Mouse (Mus musculus): ENCODE results near the gene Tob1.
A peak's percentile ranks its signal among the peaks of the same experiment; 100 is the strongest.

The Tob1 gene

GRCm38 (mm10) chr11:94198405-94199146, 12.7 kb upstream of the Tob1 start:
- DNase-seq (ENCODE audit: low spot score): no peak

DNA sequence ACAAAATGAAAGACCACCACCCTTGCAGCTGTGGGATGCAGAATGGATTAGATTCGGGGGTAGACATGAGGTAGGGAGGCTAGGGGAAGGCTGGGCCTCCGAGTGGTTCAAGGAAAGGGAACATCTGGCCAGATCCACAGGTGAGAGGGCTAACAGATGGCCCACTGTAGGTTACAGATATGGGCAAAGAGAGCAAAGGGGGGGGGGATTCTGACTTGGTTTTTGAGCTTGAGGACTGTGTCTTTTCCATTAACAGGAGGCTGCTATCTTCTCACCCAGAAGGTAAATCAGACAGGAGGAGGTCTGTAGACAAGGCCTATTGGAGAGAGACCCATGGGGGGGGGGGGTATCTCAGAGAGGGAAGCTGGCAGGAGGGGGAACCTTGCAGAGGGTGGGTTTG, 11.5 kb upstream of the Tob1 start:
- no peak for DNase-seq (ENCODE audit: low spot score)

GRCm38 (mm10) chr11:94200422-94200821, 10.8 kb upstream of the Tob1 start:
- no peak for DNase-seq (ENCODE audit: low spot score)

DNA sequence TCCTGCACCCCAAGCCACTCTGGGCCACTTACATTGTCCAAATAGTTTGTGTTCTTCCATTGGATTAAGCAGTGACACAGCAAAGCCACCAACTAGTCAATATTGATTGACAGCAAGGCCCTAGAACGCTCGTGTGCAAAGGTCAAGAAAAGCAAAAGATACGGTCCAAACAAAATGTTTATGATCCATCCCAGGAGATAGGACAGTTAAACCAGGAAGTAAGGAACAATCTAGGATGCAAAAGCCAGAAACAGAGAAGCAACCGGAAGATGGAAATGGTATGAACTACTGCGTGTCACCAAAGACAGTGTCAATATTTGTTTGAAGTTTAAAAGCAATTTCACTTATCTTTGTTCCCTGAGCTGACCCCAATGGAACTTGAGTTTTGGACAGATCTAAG, 9.1 kb upstream of the Tob1 start:
- DNase-seq (ENCODE audit: low spot score): no peak

DNA sequence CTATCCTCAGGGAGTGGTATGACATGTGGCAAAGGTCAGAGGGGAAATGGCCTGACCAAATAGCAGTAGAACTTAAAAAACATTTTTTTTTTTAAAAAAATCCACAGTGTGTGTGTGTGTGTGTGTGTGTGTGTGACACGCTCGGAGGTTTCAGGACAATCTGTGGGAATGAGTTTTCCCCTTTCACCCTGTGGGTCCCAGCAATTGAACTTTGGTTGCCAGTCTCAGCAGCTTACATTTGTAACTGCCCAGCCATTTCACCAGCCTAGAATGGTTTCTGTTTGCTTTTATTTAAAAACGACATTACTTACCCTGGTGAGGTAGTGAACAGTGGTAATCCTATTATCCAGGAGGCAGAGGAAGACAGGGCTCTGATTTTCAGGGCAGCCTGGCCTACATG, 8.2 kb upstream of the Tob1 start:
- DNase-seq (ENCODE audit: low spot score): no peak

DNA sequence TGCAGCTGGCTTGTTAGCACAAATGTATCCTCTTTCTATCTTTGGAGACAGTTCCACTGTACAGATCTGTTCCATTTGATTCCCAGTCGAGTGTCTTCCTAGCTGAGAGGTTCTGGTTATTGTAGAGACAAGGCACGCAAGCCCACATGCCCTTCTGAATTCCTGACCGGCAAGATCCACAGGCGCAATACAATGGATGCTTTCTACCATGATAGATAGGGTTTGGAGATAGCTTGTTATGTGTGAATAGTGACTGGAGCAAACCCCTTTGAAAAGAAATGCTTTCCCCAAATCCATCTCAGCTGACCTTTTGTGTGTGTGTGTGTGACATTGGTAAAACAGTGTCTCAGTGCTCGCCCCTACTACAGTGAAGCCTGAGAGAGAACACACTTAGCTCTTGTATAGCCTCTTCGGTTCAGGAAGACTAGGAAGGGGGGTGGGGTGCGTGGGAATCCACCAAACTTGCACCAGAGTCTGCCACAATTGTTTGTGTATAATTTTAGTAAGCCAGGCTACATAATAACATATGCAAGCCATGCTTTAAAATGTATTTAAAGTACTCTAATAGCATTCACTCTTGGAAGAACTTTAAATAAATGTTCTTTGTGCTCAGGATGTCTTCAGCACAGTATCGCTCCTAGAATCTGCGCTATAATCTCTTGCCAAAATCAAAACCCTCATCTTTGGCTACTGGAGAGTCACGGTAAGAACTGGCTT, 4.7 kb upstream of the Tob1 start:
- no peak for DNase-seq (ENCODE audit: low spot score)

DNA sequence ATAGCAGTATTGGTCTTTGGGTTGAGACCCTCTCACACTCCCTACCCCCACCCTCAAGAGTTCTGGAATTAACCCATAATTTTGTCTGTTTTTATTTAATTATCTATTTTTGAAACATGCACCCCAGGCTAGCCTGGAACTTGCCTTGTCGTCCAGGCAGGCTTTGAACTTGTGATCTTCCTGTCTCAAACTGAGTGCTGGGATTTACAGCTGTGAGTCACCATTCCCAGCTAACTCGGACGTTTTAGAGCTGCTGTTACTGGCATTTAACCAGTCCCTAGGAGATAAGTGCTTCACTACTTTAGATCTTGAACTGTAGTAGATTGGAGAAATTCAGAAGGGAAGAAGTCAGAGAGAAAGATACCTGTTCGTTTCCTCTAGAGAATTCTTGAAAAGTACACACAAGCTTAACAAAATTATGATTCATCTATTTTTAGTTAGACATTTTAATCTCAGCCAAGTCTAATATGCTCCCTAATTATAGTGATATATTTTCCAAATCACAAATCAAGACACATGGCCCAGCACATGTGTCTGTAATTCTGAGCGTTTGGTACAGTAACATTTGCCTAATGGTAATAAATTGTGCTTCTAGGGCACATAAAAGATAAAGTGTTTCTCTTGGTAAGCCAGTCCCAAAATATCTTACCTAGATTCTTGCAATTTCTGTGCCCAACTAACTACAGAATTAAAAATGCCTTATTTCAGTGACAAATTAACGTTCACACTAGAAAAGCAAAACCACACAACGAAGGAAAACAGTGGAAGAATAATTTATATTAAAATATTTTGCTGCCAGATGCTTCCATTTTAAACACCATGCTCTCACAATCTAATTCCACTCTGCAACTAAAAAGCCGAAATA, 2.2 kb upstream of the Tob1 start:
- DNase-seq (ENCODE audit: low spot score): no peak

- DNase-seq (ENCODE audit: low spot score): no peak
Observed at GRCm38 (mm10) chr11:94209695-94210131, 1.5 kb upstream of the Tob1 start.

- peak; percentile 73 for DNase-seq (ENCODE audit: low spot score)
Observed at GRCm38 (mm10) chr11:94210191-94211086, 815 bp upstream of the Tob1 start.

GRCm38 (mm10) chr11:94211651-94212488, 616 bp downstream of the Tob1 start:
- DNase-seq (ENCODE audit: low spot score): peak; percentile 61

- DNase-seq (ENCODE audit: low spot score): no peak
Observed at GRCm38 (mm10) chr11:94212489-94212836, 1.2 kb downstream of the Tob1 start.

GRCm38 (mm10) chr11:94212997-94213396, 1.7 kb downstream of the Tob1 start:
- no peak for DNase-seq (ENCODE audit: low spot score)

DNA sequence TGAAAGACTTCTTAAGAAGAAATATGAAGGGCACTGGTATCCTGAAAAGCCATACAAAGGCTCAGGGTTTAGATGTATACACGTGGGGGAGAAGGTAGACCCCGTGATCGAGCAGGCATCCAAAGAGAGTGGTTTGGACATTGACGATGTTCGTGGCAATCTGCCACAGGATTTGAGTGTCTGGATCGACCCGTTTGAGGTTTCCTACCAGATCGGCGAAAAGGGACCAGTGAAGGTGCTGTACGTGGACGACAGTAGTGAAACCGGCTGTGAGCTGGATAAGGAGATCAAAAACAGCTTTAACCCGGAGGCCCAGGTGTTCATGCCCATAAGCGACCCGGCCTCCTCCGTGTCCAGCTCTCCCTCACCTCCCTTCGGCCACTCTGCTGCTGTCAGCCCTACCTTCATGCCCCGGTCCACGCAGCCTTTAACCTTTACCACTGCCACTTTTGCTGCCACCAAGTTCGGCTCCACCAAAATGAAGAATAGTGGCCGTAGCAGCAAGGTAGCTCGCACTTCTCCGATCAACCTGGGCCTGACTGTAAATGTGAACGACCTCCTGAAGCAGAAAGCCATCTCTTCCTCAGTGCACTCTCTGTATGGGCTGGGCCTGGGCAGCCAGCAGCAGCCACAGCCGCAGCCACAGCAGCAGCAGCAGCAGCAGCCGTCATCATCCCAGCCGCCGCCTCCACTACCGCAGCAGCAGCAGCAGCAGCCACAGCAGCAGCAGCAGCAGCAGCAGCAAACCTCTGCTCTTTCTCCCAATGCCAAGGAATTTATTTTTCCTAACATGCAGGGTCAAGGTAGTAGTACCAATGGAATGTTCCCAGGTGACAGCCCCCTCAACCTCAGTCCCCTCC, 2.7 kb downstream of the Tob1 start:
- no peak for DNase-seq (ENCODE audit: low spot score)

GRCm38 (mm10) chr11:94215581-94215980, 4.3 kb downstream of the Tob1 start:
- DNase-seq (ENCODE audit: low spot score): no peak

DNA sequence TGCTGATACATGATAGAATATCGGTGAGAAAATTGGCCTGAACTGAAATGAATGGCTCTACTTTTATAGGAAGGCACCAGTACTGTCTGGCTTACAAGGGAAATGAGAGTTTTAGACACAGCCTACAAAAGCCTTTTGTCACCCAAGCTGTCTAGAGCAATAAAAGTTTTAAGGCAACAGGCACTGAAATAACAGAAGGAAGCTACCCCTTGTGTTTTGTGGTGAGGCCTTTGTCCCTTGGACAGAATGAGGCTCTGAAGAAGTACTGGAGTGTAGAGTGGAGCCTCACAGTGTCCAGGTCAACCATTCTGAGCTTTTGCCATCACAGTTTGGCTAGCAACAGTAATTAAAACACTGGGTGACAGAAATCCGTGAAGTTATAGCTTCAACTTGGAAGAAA, 5.0 kb downstream of the Tob1 start:
- no peak for DNase-seq (ENCODE audit: low spot score)

DNA sequence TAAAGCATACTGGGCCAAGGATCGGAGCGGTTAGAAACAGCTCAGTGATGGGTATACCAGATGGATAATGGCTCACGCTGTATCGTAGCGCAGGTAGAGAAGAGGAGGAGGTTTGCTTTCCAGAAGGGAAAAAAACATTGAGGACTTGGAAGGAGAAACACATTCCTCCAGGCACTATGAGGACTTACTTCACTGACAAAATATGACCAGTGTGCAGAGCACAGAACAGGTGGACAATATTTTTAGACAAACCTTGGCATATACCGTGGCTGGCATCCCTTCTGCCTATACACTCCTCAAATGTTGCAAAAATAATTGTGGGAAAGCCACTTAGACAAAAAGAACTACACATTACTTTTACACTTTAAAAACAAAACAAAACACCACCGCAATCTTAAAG, 10.0 kb downstream of the Tob1 start:
- DNase-seq (ENCODE audit: low spot score): no peak

DNA sequence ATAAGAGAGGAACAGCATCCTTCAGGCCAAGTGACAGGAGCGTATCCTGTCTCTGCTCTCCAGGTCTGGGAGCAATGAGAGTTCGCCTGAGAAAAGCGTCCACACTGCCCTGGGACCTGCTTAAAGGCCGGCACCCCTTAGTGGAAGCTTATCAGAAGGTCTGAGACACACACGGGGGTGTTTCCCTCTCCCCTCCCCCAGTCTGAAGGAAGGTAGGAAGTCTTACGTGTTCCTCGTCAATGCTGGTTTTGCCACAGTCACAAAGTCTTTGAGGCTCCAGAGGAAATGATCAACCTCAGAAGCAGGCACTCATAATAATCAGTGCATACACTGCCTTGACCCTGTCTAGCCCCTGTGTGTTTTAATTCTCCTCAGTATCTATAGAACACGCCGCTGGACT, 12.3 kb downstream of the Tob1 start:
- no peak for DNase-seq (ENCODE audit: low spot score)

GRCm38 (mm10) chr11:94225985-94226384, 14.7 kb downstream of the Tob1 start:
- peak; percentile 45 for DNase-seq (ENCODE audit: low spot score)

DNA sequence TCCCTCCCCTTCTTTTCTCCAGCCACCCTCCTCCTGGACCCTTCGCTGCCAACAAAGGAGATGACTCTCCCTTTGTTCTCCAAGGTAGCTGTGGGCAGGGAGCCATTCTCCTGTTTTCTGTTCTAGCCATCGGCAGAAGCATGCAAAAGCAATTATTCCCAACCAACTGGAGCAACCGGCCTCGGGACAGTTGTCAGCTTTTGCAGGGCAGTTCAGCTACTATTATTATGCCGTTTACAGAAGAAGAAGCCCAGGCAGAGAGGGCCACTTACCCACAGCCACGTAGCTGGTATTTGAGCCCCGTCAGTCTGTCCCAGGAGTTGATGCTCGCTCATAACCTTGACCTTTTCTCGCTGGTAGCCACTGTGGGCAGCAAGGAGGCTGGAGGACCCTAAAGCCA, 17.2 kb downstream of the Tob1 start:
- no peak for DNase-seq (ENCODE audit: low spot score)

Measured in urinary bladder, postnatal 25 days (tissue).